Mouse (Mus musculus) urinary bladder, postnatal 4 days (tissue): ENCODE results near the gene Lca5.
A peak's percentile ranks its signal among the peaks of the same experiment; 100 is the strongest.

ENCODE experiments used
- DNase-seq, 2 experiments: peaks; one replicate each; pipeline ENCODE4 v3.0.0; 2021 to 2022; ENCODE audit warnings: low spot score in 2 of 2

The Lca5 gene

GRCm38 (mm10) chr9:83440392-83441357 is at the start of gene Lca5:
Gene Lca5 (minus strand): TSS chr9:83441127.
- peak; percentile 89 to 90 for DNase-seq

GRCm38 (mm10) chr9:83488491-83489210 is 47.7 kb upstream of the Lca5 start:
- DNase-seq = no peak

GRCm38 (mm10) chr9:83487771-83488470 is 47.0 kb upstream of the Lca5 start:
- no peak for DNase-seq

- DNase-seq = no peak
Measured at GRCm38 (mm10) chr9:83485966-83486365, 45.0 kb upstream of the Lca5 start.

GRCm38 (mm10) chr9:83485357-83485756 is 44.4 kb upstream of the Lca5 start:
- DNase-seq = no peak

- no peak for DNase-seq
Measured at GRCm38 (mm10) chr9:83483419-83483818, 42.5 kb upstream of the Lca5 start.

GRCm38 (mm10) chr9:83482176-83482949 is 41.4 kb upstream of the Lca5 start:
- no peak for DNase-seq

- DNase-seq = no peak
Measured at GRCm38 (mm10) chr9:83469871-83470270, 28.9 kb upstream of the Lca5 start.

GRCm38 (mm10) chr9:83447771-83448170 is 6.8 kb upstream of the Lca5 start:
- peak; percentile 34 to 67 for DNase-seq

GRCm38 (mm10) chr9:83447176-83447575 is 6.2 kb upstream of the Lca5 start:
- DNase-seq = peak in 1 of 2 experiments; percentile 16

- DNase-seq = no peak
Measured at GRCm38 (mm10) chr9:83437621-83438020, 3.3 kb downstream of the Lca5 start.

GRCm38 (mm10) chr9:83434489-83434888 is 6.4 kb downstream of the Lca5 start:
- DNase-seq = no peak

- DNase-seq = no peak
Measured at GRCm38 (mm10) chr9:83433661-83434060, 7.3 kb downstream of the Lca5 start.

GRCm38 (mm10) chr9:83427926-83428325 is 13.0 kb downstream of the Lca5 start:
- DNase-seq = no peak

GRCm38 (mm10) chr9:83418965-83419364 is 22.0 kb downstream of the Lca5 start:
- no peak for DNase-seq

- no peak for DNase-seq
Measured at GRCm38 (mm10) chr9:83413046-83413445, 27.9 kb downstream of the Lca5 start.

- DNase-seq = no peak
Measured at GRCm38 (mm10) chr9:83405150-83405549, 35.8 kb downstream of the Lca5 start.

GRCm38 (mm10) chr9:83400783-83401182 is 40.1 kb downstream of the Lca5 start:
- DNase-seq = no peak

GRCm38 (mm10) chr9:83399414-83399813 is 41.5 kb downstream of the Lca5 start:
- DNase-seq = no peak

GRCm38 (mm10) chr9:83398260-83398659 is 42.7 kb downstream of the Lca5 start:
- DNase-seq = no peak

- DNase-seq = no peak
Measured at GRCm38 (mm10) chr9:83395456-83395855, 45.5 kb downstream of the Lca5 start.
